Mouse (Mus musculus) gastrocnemius, adult 2 months (tissue): Measurements from ENCODE around the gene A3galt2. TPM values are rescaled to one million over a fixed set of nuclear protein-coding genes. Genes with fewer than 3 reads are reported as not detected.

ENCODE experiments used
- DNase-seq: peaks from one replicate; pipeline ENCODE4 v3.0.0; 2022
- H3K27ac ChIP-seq: fragments of 200-600 bp; 2 replicates; pipeline ENCODE4 v1.8.1; 2022; ENCODE audit warnings: mild to moderate bottlenecking
- H3K4me3 ChIP-seq: fragments of 200-600 bp; 2 replicates; pipeline ENCODE4 v1.8.1; 2022; ENCODE audit warnings: mild to moderate bottlenecking, moderate library complexity
- CTCF ChIP-seq: fragments of 200-600 bp; IDR thresholded peaks from 2 replicates; pipeline ENCODE4 v1.8.1; 2022; ENCODE audit warnings: antibody characterized with exemption, mild to moderate bottlenecking, moderate library complexity
- intact Hi-C: fragments of 180-260 bp; cut with DNase I; formaldehyde crosslinking; loops from one replicate; pipeline ENCODE4 v1.15.1; 2025
- total RNA-seq, 2 experiments: library from RNA; stranded (reverse); gene quantifications; 2 replicates each; pipeline ENCODE4 v1.2.3; 2021

The A3galt2 gene
- total RNA-seq, 2 experiments from 2014 or later = 0.10 to 0.14 TPM

DNA sequence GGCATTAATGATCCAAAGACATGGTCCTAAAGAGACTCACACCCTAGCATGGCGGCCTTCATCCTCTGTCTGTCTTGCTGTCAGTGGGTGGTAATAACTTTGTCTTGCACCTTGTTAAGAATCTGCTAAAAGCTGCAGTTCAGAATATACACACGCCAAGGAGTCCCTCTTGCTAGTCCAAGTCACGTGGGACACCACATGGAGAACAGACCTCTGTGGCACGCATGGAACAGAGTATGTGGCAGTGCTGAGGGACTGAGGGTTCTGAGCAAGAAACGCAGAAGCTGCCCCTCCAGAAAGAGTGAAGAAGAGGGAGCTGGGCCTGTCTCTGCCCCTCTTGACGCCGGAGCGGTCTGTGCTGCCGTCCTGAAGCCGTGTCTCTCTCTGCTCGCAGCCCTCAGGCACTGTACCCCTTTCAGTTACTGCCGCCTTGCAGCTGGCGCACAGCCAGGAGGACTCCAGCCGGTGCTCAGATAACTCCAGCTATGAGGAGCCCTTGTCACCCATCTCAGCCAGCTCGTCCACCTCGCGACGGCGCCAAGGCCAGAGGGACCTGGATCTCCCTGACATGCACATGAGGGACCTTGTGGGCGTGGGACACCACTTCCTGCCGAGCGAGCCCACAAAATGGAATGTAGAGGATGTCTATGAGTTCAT, 7.4 kb upstream of the A3galt2 start:
- H3K4me3 ChIP-seq = no peak overlapping the region
- DNase-seq = no peak
- intact Hi-C loops = loop anchor here (10.0 kb wide), 1 partner anchor 1007 kb away; no protein-coding TSS in a partner anchor
- no peak overlapping the region for H3K27ac ChIP-seq
- no peak for TF ChIP-seq CTCF

DNA sequence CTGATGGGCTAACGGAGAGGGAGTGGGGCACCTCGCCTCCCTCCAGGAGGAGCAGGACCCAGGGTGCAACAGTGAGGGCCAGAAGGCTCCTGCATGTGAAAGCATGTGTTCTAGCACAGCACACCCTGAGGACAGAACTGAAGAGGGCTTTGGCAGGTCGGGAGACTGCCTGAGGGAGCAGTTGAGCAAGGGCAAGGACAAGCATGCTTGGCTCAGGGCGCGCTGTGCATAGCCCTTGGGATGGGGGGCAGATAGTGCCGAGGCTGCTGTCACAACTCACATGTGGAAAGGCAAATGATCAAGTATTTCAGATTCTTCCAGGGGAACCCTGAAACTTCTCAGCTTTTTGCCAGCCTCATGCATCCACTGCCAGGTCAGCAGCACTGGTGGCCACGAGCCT, 6.9 kb upstream of the A3galt2 start:
- no peak for TF ChIP-seq CTCF
- no peak for DNase-seq
- Histone ChIP-seq H3K27ac (no peak overlapping the region), H3K4me3 (no peak overlapping the region)
- intact Hi-C loops = loop anchor here (10.0 kb wide), 1 partner anchor 1006 kb away; no protein-coding TSS in a partner anchor

DNA sequence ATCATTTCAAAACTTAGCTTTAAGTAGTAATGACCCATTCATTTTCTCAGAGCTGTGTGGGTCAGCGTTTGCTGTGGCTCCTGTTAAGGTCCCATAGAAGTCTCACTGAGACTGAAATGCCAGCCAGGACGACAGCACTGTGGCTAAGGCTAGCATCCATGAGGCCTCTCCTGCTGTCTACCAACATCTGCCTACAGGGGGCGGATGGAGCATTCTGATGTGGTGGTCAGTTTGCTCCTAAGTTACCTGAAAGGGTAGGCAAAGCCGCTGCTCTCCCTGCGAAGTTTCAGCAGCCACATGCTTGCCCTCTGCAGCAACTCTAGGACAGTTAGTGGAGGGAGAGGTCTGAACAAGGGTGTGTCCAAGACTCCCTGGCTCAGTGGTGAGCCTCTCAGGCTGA, 4.2 kb upstream of the A3galt2 start:
- peak; percentile 28 for TF ChIP-seq CTCF
- DNase-seq = no peak

DNA sequence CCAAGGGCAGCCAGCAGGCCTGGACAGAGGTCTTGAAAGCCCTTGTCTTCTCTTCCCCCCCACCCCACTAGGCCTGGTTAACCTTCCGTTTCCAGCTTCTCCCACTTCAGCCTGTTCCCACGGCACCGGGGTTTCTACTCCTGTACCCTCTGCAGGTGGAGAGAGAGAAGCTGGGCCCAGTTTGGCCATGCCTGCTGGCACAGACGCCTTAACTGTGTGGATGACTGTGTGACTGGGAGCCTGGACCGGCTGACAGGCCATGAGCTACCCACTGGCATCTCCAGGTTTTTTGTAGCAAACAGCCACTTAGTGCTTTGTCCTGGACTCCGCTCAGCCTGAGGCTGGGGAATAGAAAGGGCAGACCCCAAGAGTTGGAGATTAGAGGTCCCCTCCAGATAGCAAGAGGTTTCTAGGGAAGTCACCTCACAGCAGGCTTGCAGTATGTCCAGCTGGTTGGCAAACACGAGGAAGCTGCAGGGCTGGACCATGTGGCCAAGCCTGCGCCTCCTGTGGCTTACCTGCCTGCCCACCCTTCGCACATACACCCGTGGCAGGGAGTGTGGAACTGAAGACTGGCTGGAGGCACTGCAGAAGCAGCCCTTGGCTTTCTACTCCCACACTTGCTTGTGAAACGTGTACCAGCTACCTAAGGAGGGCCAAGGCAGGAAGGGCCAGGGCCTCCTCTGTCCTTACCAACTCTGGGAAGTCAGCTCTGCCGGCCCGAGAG, 3.0 kb upstream of the A3galt2 start:
- intact Hi-C loops = no loop called here
- no peak for DNase-seq
- Histone ChIP-seq H3K27ac (no peak overlapping the region), H3K4me3 (no peak overlapping the region)
- TF ChIP-seq CTCF = no peak

More for the DNA sequence above, 4.2 kb upstream of the A3galt2 start:
- Histone ChIP-seq H3K27ac (no peak overlapping the region), H3K4me3 (no peak overlapping the region)
- intact Hi-C loops = no loop called here

GRCm38 (mm10) chr4:128753571-128753970, 1.6 kb upstream of the A3galt2 start:
- TF ChIP-seq CTCF = no peak
- H3K27ac ChIP-seq = no peak overlapping the region
- DNase-seq = no peak
- intact Hi-C loops = no loop called here
- H3K4me3 ChIP-seq = no peak overlapping the region

DNA sequence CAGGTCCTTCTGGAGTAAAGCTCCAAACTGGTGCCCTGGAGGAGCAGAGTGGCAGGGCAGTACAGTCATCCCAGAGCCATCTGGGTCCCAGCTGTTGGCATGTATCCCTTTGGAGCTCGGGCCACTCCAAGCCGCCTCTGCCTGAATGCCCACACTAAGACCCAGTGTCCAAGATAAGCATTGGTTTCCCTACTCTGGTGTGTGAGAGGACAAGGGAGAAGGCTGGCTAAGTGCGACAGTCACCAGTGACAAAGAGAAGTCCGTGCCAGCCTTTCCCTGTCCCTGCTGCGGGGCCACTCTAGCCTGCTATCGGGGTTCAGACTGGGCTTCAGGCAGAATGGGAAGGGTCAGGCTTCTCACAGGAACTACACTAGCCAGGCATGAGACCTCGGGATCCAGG, 736 bp downstream of the A3galt2 start:
- intact Hi-C loops = no loop called here
- no peak for TF ChIP-seq CTCF
- no peak for DNase-seq
- H3K4me3 ChIP-seq = no peak overlapping the region
- H3K27ac ChIP-seq = no peak overlapping the region

- no peak for DNase-seq
These were observed 4.0 kb downstream of the A3galt2 start for GRCm38 (mm10) chr4:128759214-128759613.

DNA sequence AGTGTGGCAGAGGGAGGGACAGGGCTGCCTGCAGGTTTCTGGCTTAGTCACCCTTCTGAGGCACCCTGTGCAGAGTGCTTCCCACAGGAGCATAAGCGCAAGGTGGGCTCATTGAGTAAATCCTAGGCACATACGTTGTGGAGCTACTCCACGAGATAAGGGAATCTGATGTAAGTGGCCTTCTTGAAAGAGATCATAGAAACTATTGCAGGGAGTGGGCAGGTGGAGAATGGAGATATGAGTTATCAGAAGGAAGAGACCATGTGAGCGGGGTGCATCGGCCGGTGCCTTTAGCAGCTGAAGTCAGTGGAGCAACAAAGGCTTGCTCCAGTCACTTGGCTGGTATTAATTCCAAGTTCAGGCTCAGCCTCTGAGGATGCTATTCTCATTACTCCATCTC, 4.9 kb downstream of the A3galt2 start:
- intact Hi-C loops = no loop called here
- no peak for DNase-seq
- Histone ChIP-seq H3K27ac (no peak overlapping the region), H3K4me3 (no peak overlapping the region)
- no peak for TF ChIP-seq CTCF

More at GRCm38 (mm10) chr4:128759214-128759613, 4.0 kb downstream of the A3galt2 start:
- no peak overlapping the region for H3K4me3 ChIP-seq
- no peak overlapping the region for H3K27ac ChIP-seq
- TF ChIP-seq CTCF = no peak
- intact Hi-C loops = no loop called here

GRCm38 (mm10) chr4:128766929-128767328, 11.8 kb downstream of the A3galt2 start:
- intact Hi-C loops = no loop called here
- peak; percentile 55 for DNase-seq
- peak overlapping the region; percentile 39 for H3K4me3 ChIP-seq
- no peak for TF ChIP-seq CTCF
- H3K27ac ChIP-seq = no peak overlapping the region

DNA sequence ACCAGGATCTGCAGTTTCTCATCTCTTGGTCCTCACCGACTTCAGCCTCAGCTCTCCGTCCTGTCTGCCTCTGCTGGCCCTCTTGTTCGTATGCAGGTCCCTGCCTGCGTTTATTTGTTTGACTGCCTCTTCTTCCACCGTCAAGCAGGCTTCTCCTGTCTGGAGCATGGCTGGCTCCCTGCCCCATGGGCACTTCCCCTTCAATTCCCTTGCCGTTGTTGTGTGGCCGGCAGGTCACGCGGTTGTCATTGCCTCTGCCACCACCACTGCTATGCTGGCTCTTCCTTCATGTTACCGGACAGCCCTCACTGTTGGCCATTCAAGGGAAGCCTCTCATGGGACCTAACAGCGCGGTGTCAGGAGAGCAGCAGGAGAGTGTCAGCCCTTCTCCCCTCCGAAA, 13.0 kb downstream of the A3galt2 start:
- TF ChIP-seq CTCF = no peak
- DNase-seq = no peak
- no peak overlapping the region for H3K27ac ChIP-seq

DNA sequence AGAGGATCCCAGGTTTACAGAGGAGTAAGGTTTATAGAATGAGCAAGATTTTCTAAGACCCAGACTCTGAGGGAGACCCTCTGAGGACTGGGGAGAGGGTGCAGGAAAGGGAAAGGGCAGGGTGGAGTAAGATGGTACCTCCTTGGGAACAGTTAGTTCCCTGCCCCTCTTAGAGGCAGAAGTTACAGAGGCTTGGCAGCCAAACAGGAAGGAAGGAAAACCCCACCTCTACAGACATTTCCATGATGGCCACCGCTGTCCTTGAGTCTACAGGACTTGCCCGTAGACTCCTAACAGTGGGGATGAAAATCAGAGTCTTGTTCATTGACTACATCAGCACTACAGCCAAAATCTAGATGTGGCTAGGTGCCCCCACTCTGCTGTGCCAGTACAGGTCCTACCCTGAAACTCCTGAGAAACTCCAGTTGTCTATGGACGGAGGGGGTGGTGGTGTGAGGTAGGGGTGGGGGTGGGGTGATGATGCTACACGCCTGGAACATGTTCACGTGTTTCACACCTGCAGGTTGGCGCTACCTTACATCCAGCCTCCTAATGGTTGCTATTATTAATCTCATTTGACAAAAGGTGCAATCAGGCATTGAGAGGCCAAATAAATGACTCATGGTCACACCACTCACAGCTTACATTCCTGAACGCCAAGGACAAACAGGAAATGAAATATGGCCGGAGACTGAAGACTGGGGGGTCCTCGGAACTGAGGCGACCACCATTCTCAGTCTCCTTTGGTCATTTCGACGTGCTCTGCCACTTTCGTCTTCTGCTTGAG, 14.6 kb downstream of the A3galt2 start:
- no peak for TF ChIP-seq CTCF
- Histone ChIP-seq H3K27ac (no peak overlapping the region), H3K4me3 (no peak overlapping the region)
- intact Hi-C loops = no loop called here
- no peak for DNase-seq

More for the DNA sequence above, 13.0 kb downstream of the A3galt2 start:
- intact Hi-C loops = no loop called here
- H3K4me3 ChIP-seq = no peak overlapping the region

- DNase-seq = no peak
- intact Hi-C loops = no loop called here
These were observed 15.5 kb downstream of the A3galt2 start for GRCm38 (mm10) chr4:128770698-128771097.

DNA sequence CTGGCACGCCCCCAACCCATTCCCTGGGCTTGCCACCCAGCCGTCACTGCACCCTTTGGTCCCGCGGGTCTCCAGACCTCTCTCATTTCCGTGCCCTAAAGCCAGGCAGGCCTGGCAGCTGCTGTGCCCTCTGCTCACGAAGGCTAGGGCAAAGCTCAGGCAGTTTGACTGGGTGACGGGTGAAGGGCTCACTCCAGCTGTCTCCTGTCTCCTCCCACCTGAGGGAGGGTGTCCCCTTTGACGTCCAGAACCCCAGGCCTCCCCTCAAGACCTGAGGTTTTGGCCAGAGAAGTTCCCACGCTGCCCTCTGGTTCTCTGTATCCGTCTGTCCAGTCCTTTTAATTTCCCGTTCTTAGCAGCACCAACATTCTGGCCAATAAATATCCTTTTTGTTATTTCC, 18.7 kb downstream of the A3galt2 start:
- DNase-seq = no peak
- intact Hi-C loops = no loop called here
- H3K4me3 ChIP-seq = no peak overlapping the region
- TF ChIP-seq CTCF = no peak
- no peak overlapping the region for H3K27ac ChIP-seq

More at GRCm38 (mm10) chr4:128770698-128771097, 15.5 kb downstream of the A3galt2 start:
- Histone ChIP-seq H3K27ac (no peak overlapping the region), H3K4me3 (no peak overlapping the region)
- no peak for TF ChIP-seq CTCF
